Mouse (Mus musculus) yolk sac, embryonic 10.5 days (tissue): ENCODE measurements around the gene Gm13283.
"Not testable (repeated sequence)": the region's sequence is repeated elsewhere in the genome, so short reads cannot be mapped to it uniquely, and the experiment has no call there.

Experiments used
- DNase-seq: peaks from one replicate; pipeline ENCODE4 v3.0.0-alpha.2; 2017; ENCODE audit warnings: low spot score

Gene Gm13283

GRCm38 (mm10) chr4:88759610-88760268 lies at the start of gene Gm13283:
TSS of gene Gm13283 (plus strand) at chr4:88760119.
- not testable (repeated sequence) for DNase-seq

GRCm38 (mm10) chr4:88714281-88714680 lies 45.6 kb upstream of the Gm13283 start:
- DNase-seq: no peak

GRCm38 (mm10) chr4:88715059-88715458 lies 44.9 kb upstream of the Gm13283 start:
- DNase-seq: no peak

- no peak for DNase-seq
Measured at GRCm38 (mm10) chr4:88718715-88719114, 41.2 kb upstream of the Gm13283 start.

GRCm38 (mm10) chr4:88721791-88722721 lies 37.9 kb upstream of the Gm13283 start, which contains the start of the genes Gm26566 and Klhl9:
TSS of gene Gm26566 (plus strand) at chr4:88721805.
TSS of gene Klhl9 (minus strand) at chr4:88722465.
- peak; percentile 97 for DNase-seq

- no peak for DNase-seq
Measured at GRCm38 (mm10) chr4:88723497-88724090, 36.3 kb upstream of the Gm13283 start.

GRCm38 (mm10) chr4:88726727-88727126 lies 33.2 kb upstream of the Gm13283 start:
- no peak for DNase-seq

- no peak for DNase-seq
Measured at GRCm38 (mm10) chr4:88727324-88727723, 32.6 kb upstream of the Gm13283 start.

DNA sequence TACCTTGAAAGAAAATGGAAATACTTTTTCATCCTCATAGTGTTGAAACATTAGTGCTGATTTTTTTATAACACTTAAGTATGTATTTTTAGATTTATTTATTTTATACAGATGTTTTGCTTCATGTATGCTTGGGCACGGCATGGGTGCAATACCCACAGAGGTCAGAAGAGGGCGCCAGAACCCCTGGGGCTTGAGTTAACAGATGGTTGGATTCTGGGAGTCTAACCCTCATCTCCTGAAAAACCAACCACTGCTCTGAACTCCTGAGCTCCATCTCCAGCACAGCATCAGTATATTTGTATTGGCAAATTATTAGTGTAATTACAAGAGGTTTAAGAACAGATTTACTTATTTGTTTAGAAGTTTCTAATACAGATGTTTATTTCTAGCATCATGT lies 21.4 kb upstream of the Gm13283 start:
- DNase-seq: no peak

DNA sequence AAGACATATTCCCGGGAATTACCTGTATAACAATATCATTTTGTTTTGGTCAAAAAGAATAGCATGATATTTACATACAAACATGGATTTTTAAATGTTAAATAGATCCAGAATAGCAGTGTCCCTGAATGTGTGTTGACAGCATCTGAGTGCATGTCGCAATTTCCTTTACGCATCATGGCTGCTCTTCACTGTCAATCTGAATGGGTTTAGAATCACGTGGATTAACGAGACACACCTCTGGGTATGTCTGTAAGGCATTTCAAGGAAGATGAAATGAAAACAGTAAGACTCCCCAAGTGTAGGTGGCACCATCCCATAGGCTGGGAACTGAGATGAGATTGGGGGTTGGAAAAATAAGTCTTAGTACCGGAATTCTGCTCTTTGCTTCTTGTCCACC lies 20.9 kb upstream of the Gm13283 start:
- no peak for DNase-seq

DNA sequence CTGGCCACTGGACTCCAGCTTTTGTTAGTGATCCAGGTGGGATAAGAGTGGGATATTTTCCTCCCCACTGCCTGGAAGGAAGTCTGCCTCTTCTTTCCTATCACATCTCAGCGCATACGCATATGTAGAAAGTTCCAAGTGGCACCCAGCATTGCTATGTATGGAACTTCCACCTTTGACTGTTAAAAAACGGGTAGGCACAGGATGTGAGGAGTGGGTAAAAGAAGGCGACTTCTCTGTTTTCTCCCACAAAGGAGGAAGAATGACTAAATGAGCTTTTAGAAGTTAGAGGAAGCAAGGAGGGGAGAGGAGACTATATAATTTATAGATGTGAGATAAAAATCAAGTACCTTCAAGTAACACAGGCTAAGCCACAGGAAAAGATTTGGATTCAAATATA lies 18.5 kb upstream of the Gm13283 start:
- no peak for DNase-seq

DNA sequence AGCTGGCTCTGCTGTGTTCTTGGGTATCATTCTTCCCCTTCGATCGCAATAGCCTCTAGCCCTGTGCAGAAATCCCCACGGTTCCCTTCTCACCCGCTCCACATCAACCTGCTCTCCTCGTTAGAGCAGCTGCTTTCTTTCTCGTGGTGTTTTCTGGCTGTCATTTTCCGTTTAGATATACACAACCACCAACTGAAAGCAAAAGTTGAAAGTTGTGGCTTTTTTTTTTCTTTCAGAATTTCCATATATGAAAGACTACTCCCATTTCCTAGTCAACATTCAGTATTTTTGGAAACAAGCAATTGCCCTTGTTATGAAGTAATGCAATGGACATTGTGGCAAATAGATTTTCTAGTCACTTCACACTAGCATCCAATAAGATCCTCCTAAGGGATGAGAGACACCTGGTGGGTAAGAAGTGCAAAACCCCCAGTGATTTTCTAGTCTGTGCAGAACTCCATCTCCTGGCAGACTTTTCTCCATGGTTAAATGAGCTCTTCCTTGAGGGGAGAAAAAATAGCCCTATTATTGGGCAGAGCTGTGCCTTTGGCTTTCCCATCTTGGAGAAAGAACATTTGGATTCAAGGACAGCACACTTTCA lies 17.0 kb upstream of the Gm13283 start:
- no peak for DNase-seq

GRCm38 (mm10) chr4:88744207-88744606 lies 15.7 kb upstream of the Gm13283 start:
- no peak for DNase-seq

DNA sequence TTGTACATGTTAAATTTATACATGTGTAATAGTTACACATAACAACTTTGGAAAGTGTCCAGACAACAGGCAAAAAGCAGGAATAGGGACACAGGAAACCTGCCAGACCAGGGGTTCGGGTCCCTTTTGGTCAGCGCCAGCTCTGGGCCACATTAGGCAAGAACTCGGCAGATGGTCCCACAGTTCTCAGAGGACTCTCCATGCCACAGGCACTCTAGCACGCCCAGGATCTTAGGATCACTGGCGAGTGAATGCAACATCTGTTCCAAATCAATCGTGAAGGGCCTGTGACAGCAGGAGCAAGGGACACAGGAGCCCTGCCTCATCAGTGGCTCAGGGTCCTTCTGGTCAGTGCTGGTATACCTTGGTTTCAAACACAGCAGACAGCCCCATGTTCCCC lies 10.0 kb upstream of the Gm13283 start:
- DNase-seq: no peak

DNA sequence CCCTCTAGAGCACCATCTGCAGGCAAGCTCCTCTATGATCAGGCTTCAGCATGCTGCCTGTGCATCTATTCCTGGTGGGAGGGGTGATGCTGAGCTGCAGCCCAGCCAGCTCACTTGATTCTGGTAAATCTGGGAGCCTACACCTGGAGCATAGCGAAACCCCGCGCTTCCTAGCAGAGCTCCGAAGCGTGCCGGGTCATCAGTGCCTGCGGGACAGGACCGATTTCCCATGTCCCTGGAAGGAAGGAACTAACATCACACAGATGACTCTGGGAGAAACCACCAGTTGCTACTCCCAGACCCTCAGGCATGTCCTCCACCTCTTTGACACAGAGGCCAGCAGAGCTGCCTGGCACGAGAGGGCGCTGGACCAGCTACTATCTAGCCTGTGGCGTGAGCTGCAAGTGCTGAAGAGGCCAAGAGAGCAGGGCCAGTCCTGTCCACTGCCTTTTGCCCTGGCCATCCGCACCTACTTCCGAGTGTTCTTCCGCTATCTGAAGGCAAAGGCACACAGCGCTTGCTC lies 5.0 kb upstream of the Gm13283 start, which contains the start of gene Gm13271:
TSS of gene Gm13271 (plus strand) at position 51 of the 523 bp plus-strand sequence.
- DNase-seq: not testable (repeated sequence)

DNA sequence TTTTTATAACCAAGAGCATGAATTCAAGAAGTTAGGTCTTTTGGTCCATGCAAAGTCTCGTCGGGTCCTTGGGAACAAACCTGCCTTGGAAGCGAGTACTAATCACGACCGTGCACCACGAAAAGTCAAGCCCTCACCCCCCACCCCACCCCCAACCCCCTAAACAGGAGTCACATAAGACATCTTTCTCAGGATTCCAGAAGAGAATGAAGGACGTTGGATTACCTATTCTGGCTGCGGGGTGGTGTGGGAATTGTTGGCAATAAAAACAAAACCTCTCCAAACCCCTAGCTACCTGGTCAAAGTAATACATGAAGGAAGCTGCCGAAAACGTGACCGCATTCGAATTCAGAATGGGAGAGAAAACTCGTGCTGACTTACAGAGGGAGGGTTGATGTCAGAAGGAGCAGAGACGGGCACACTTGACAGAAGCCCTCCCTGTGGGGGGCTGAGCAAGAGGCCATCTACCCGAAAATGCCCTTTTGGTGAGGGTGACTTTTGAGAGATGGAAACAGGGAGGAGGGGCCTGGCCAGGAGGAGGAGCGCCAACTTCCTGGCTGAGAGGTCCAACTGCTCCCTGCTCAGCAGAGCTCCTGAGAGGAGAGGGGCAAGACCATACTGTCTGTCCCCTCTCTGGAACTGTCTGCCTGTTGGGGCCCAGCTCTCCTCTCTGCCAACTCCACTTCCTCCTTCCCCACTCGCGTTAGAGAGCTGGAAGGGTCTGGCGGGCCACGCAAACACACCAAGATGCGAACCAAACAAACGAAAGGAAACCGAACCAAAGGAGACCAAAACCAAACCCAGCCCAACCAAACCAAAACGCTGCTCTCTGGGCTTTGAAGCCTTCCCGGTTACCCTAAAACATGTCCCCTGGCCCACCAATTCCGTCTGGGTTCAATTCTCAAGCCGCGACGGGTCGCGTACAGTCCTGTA lies 3.1 kb upstream of the Gm13283 start:
- DNase-seq: peak; percentile 32

DNA sequence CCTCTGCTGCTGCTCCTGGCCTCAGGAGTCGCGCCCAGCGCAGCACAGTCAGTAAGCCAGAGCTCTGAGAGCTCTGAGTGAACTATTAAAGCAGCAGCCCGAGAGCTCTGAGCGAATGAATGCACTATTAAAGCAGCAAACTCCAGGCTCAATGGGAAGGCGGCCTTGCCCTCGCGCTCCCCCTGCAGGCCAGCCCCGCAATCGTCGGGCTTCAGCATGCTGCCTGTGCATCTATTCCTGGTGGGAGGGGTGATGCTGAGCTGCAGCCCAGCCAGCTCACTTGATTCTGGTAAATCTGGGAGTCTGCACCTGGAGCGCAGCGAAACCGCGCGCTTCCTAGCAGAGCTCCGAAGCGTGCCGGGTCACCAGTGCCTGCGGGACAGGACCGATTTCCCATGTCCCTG lies 2.3 kb upstream of the Gm13283 start:
- DNase-seq: peak; percentile 86

GRCm38 (mm10) chr4:88758751-88759150 lies 1.2 kb upstream of the Gm13283 start:
- DNase-seq: not testable (repeated sequence)

- DNase-seq: peak; percentile 64
Measured at GRCm38 (mm10) chr4:88760431-88760830, 512 bp downstream of the Gm13283 start.

GRCm38 (mm10) chr4:88761776-88762175 lies 1.9 kb downstream of the Gm13283 start:
- not testable (repeated sequence) for DNase-seq

GRCm38 (mm10) chr4:88762341-88762740 lies 2.4 kb downstream of the Gm13283 start:
- DNase-seq: not testable (repeated sequence)
